Mouse (Mus musculus): ENCODE measurements around the gene Gm3047.
"Not testable (repeated sequence)": the region's sequence is repeated elsewhere in the genome, so short reads cannot be mapped to it uniquely, and the experiment has no call there.

Gm3047 gene

GRCm38 (mm10) chr14:4555105-4555504, at the start of gene Gm3047:
Gene Gm3047, plus strand, starts transcription at chr14:4555405.
- not testable (repeated sequence) for DNase-seq (ENCODE audit: low read depth, low spot score)
